11 mouse cellular contexts compared by ENCODE assay signal in genomic region chr2:5712255-5712654, GRCm38 (mm10). TPM values are rescaled to one million over a fixed set of nuclear protein-coding genes. Genes with fewer than 3 reads are reported as not detected.
DNase-seq lines count a peak whose midpoint lies in the region; ATAC-seq and TF ChIP-seq lines count a peak whose summit lies in the region.
"Had no signal": no experiment of that assay in that cellular context is flagged by ENCODE, and none has a peak within 500 bp of the region (broad histone marks: within the 10 kb centered on the region; RNA-seq: fewer than 3 reads in every experiment).

No protein-coding gene starts in this region.

- WGBS in embryonic facial prominence, embryonic 13.5 days: 56% methylated on average over 7 of the region's 7 CpGs
- whole genome bisulfite sequencing in embryonic facial prominence, embryonic 10.5 days: 42% methylated on average over 7 of the region's 7 CpGs
- WGBS in thymus, adult 2 months: 71% methylated on average over 7 of the region's 7 CpGs
- WGBS in intestine, embryonic 15.5 days: 56% methylated on average over 7 of the region's 7 CpGs
- 65% methylated on average over 7 of the region's 7 CpGs for WGBS in stomach, embryonic 16.5 days
- WGBS in kidney, adult 2 months: 82% methylated on average over 7 of the region's 7 CpGs

- H3K4me2 ChIP-seq in embryonic facial prominence, embryonic 13.5 days: peak overlapping the region; percentile 89; the same call in 1 of the 2 replicates
- H3K4me2 ChIP-seq in intestine, embryonic 15.5 days (replicated peaks): peak overlapping the region; percentile 96
- peak overlapping the region; percentile 97 for H3K4me2 ChIP-seq in stomach, embryonic 16.5 days (ENCODE audit: low read depth, low read length)

- no peak for DNase-seq in embryonic facial prominence, embryonic 10.5 days (ENCODE audit: low spot score)
- DNase-seq in thymus, adult 2 months: no peak
- no peak for DNase-seq in thymus, adult 18-20 months
- no peak for DNase-seq in kidney, adult 2 months
- no peak for DNase-seq in kidney, adult 18-20 months
- DNase-seq: kidney, postnatal 36 days had no signal

- TF ChIP-seq CTCF in thymus, adult 2 months (IDR thresholded peaks at IDR 0.05; ENCODE audit: borderline replicate concordance, control insufficient read depth, extremely low read depth, insufficient read depth, low read length, poor library complexity): no peak
- TF ChIP-seq CTCF in kidney, adult 2 months (conservative IDR thresholded peaks at IDR 0.05; ENCODE audit: insufficient read depth, insufficient read length, low read depth, low read length): no peak

- H3K27ac ChIP-seq in embryonic facial prominence, embryonic 13.5 days: no peak overlapping the region
- H3K27ac ChIP-seq in embryonic facial prominence, embryonic 10.5 days (replicated peaks): no peak overlapping the region
- H3K27ac ChIP-seq in thymus, adult 2 months (ENCODE audit: control insufficient read depth, insufficient read depth, low read length): no peak overlapping the region
- no peak overlapping the region for H3K27ac ChIP-seq in intestine, embryonic 15.5 days
- no peak overlapping the region for H3K27ac ChIP-seq in stomach, embryonic 16.5 days (ENCODE audit: low read length)
- H3K27ac ChIP-seq in kidney, adult 2 months (ENCODE audit: insufficient read depth, low read depth, low read length): no peak overlapping the region
- H3K27ac ChIP-seq: limb, embryonic 13.5 days had no signal

- no peak for TF ChIP-seq POLR2A in thymus, adult 2 months (IDR thresholded peaks at IDR 0.05; ENCODE audit: control insufficient read depth, extremely low read depth, insufficient read depth, low read length, poor library complexity)
- TF ChIP-seq POLR2A in kidney, adult 2 months (IDR thresholded peaks at IDR 0.05; ENCODE audit: low read depth, low read length): no peak

- no peak overlapping the region for H3K4me3 ChIP-seq in embryonic facial prominence, embryonic 13.5 days
- H3K4me3 ChIP-seq in embryonic facial prominence, embryonic 10.5 days: no peak overlapping the region
- 0 out of 2 replicates have a peak overlapping the region, but pooled peaks have one; percentile 0 for H3K4me3 ChIP-seq in thymus, adult 2 months (ENCODE audit: control insufficient read depth, insufficient read depth, low read length)
- H3K4me3 ChIP-seq in intestine, embryonic 15.5 days (replicated peaks): peak overlapping the region; percentile 67
- H3K4me3 ChIP-seq in stomach, embryonic 16.5 days (replicated peaks; ENCODE audit: low read length): peak overlapping the region; percentile 77
- H3K4me3 ChIP-seq in kidney, adult 2 months (ENCODE audit: insufficient read depth, low read depth, low read length): no peak overlapping the region

- H3K4me1 ChIP-seq in embryonic facial prominence, embryonic 13.5 days: peaks cover 25% of the 10 kb centered on the region
- H3K4me1 ChIP-seq in embryonic facial prominence, embryonic 10.5 days: peaks cover 26% of the 10 kb centered on the region
- peaks cover 39% of the 10 kb centered on the region for H3K4me1 ChIP-seq in thymus, adult 2 months (replicated peaks; ENCODE audit: control insufficient read depth, insufficient read depth, low read length)
- H3K4me1 ChIP-seq in intestine, embryonic 15.5 days (replicated peaks): peaks cover 14% of the 10 kb centered on the region; the same call in 1 of the 2 replicates
- 0 out of 2 replicates have a peak, but pooled peaks cover 21% of the 10 kb centered on the region for H3K4me1 ChIP-seq in stomach, embryonic 16.5 days (ENCODE audit: control insufficient read depth, insufficient read depth, low read length)
- H3K4me1 ChIP-seq in kidney, adult 2 months (ENCODE audit: control insufficient read depth, insufficient read depth, low read length): no peaks in the 10 kb centered on the region

- no peak overlapping the region for H3K9ac ChIP-seq in embryonic facial prominence, embryonic 13.5 days
- peak overlapping the region; percentile 30; the same call in 1 of the 2 replicates for H3K9ac ChIP-seq in intestine, embryonic 15.5 days
- peak overlapping the region; percentile 89 for H3K9ac ChIP-seq in stomach, embryonic 16.5 days (ENCODE audit: low read length)
- H3K9ac ChIP-seq: limb, embryonic 13.5 days had no signal

- peaks cover 34% of the 10 kb centered on the region for H3K27me3 ChIP-seq in embryonic facial prominence, embryonic 13.5 days
- H3K27me3 ChIP-seq in embryonic facial prominence, embryonic 10.5 days (replicated peaks; ENCODE audit: low read depth, poor library complexity, severe bottlenecking): peaks cover 64% of the 10 kb centered on the region
- no peaks in the 10 kb centered on the region for H3K27me3 ChIP-seq in thymus, adult 2 months (ENCODE audit: control insufficient read depth, insufficient read depth, low read length)
- H3K27me3 ChIP-seq in intestine, embryonic 15.5 days (replicated peaks): peaks cover 3% of the 10 kb centered on the region; the same call in 1 of the 2 replicates
- no peaks in the 10 kb centered on the region for H3K27me3 ChIP-seq in stomach, embryonic 16.5 days (ENCODE audit: control insufficient read depth, insufficient read depth, low read length)
- H3K27me3 ChIP-seq in kidney, adult 2 months (replicated peaks; ENCODE audit: control insufficient read depth, insufficient read depth, low read length): no peaks in the 10 kb centered on the region; the same call in 1 of the 2 replicates

- no peak for ATAC-seq in embryonic facial prominence, embryonic 13.5 days (ENCODE audit: insufficient number of reproducible peaks, insufficient read depth, low FRiP score, low TSS enrichment, low read depth)
- no peak for ATAC-seq in intestine, embryonic 15.5 days
- no peak for ATAC-seq in stomach, embryonic 16.5 days (ENCODE audit: insufficient read depth, low FRiP score)

- no peaks in the 10 kb centered on the region for H3K36me3 ChIP-seq in embryonic facial prominence, embryonic 13.5 days
- H3K36me3 ChIP-seq in embryonic facial prominence, embryonic 10.5 days (replicated peaks): no peaks in the 10 kb centered on the region
- no peaks in the 10 kb centered on the region for H3K36me3 ChIP-seq in thymus, adult 2 months (ENCODE audit: control insufficient read depth, insufficient read depth, low read length)
- H3K36me3 ChIP-seq in intestine, embryonic 15.5 days: no peaks in the 10 kb centered on the region
- H3K36me3 ChIP-seq in stomach, embryonic 16.5 days (ENCODE audit: control insufficient read depth, insufficient read depth, low read length): no peaks in the 10 kb centered on the region
- no peaks in the 10 kb centered on the region for H3K36me3 ChIP-seq in kidney, adult 2 months (ENCODE audit: control insufficient read depth, insufficient read depth, low read length)
- H3K36me3 ChIP-seq: heart, embryonic 12.5 days; limb, embryonic 13.5 days had no signal

- H3K9me3 ChIP-seq in embryonic facial prominence, embryonic 13.5 days: 0 out of 2 replicates have a peak, but pooled peaks cover 2% of the 10 kb centered on the region
- H3K9me3 ChIP-seq in embryonic facial prominence, embryonic 10.5 days: no peaks in the 10 kb centered on the region; the same call in 1 of the 2 replicates
- no peaks in the 10 kb centered on the region for H3K9me3 ChIP-seq in intestine, embryonic 15.5 days
- no peaks in the 10 kb centered on the region for H3K9me3 ChIP-seq in stomach, embryonic 16.5 days (replicated peaks; ENCODE audit: control insufficient read depth, low read length)

RNA-seq across cellular contexts. Expression of gene Camk1d, which starts 2.1 kb away (rescaled TPM):
- 5.2 and 8.3 TPM in 2 replicates for polyA plus RNA-seq in embryonic facial prominence, embryonic 13.5 days (2015; fragmentation: Nextera tagmentation; extraction: Ambion mirVana)
- polyA plus RNA-seq in embryonic facial prominence, embryonic 10.5 days (2016; fragmentation: Nextera tagmentation; extraction: Ambion mirVana): 0.59 and 0.74 TPM in 2 replicates
- 13.2 and 25.6 TPM in 2 replicates for polyA plus RNA-seq in thymus, adult 2 months (2012; rRNA removed)
- 24.7 and 25.2 TPM in 2 replicates for polyA plus RNA-seq in intestine, embryonic 15.5 days (2015; fragmentation: Nextera tagmentation; extraction: Ambion mirVana)
- 10.4 and 11.3 TPM in 2 replicates for polyA plus RNA-seq in stomach, embryonic 16.5 days (2015; fragmentation: Nextera tagmentation; extraction: Ambion mirVana)
- 0.80 and 1.0 TPM in 2 replicates for polyA plus RNA-seq in kidney, adult 2 months (2012; rRNA removed)

Comparison
In these comparisons a context has a peak if more than half of its experiments do, and no peak if none do; other contexts are left out.
1. H3K4me3 ChIP-seq: peak in thymus, adult 2 months (single experiment), intestine, embryonic 15.5 days (single experiment) and stomach, embryonic 16.5 days (single experiment); none in embryonic facial prominence, embryonic 13.5 days (single experiment), embryonic facial prominence, embryonic 10.5 days (single experiment) and kidney, adult 2 months (single experiment).
2. Peak in every context shown above with its lines, with median percentiles within 50 percentile points of each other: H3K4me2 ChIP-seq.